Mouse (Mus musculus) thymus, adult 2 months (tissue): ENCODE measurements around the gene Lhfp.

Experiments used
- CTCF ChIP-seq: fragments of 200-500 bp; IDR thresholded peaks from 2 replicates; pipeline ENCODE4 v1.5.1; 2012; ENCODE audit warnings: mild to moderate bottlenecking, control low read depth, low read length, moderate library complexity, borderline replicate concordance; ENCODE audit not compliant: control insufficient read depth, poor library complexity, insufficient read depth; ENCODE audit errors: extremely low read depth
- POLR2A ChIP-seq: fragments of 200-500 bp; IDR thresholded peaks from 2 replicates; pipeline ENCODE4 v1.6.1; 2012; ENCODE audit warnings: mild to moderate bottlenecking, low read length, control low read depth, moderate library complexity; ENCODE audit not compliant: control insufficient read depth, poor library complexity, insufficient read depth; ENCODE audit errors: extremely low read depth

DNA sequence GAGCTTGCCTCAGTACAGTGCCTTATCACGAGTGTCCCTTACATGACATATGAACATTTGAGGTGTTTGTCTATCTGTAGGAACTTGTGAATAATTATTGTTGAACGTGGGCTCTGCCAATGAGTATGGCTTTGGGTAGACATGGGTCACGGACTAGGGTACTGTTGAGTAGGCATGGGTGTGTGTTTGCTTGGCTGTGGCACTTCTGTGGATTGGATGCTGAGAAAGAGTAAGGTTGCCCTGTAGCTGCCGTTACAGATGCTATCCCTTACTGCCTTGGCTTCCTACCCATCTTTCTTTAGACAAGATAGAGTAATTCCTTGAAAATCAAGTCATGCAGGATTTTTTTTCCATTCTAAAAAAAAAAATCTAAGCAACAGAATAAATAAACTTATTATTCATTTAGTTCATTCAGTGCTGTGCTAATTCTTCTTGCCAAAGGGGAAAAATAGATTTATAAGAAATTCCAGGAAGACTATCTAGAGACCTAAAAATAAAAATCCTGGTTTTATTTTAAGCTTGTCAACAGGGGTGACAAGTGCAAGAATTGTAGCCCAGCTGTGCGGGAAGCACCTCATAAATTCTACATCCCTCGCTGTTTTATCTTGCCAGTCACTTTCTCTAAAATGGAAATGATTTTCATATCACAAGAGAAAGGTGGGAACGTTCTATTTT, 45.3 kb downstream of the Lhfp start:
- TF ChIP-seq POLR2A (no peak), CTCF (no peak)
